Mouse (Mus musculus) ES-E14 (cell line): ENCODE measurements around the gene Colgalt2.

Experiments
- CHD2 ChIP-seq: IDR thresholded peaks from 2 replicates; pipeline ENCODE4 v1.6.1; 2014; ENCODE audit warnings: mild to moderate bottlenecking, low read depth, low read length, inconsistent platforms
- HCFC1 ChIP-seq: IDR thresholded peaks from 2 replicates; pipeline ENCODE4 v1.6.1; 2012; ENCODE audit warnings: low read length, inconsistent platforms, borderline replicate concordance; ENCODE audit not compliant: insufficient read depth
- MAFK ChIP-seq: IDR thresholded peaks from 2 replicates; pipeline ENCODE4 v1.6.1; 2014; ENCODE audit warnings: mild to moderate bottlenecking, low read depth, low read length, inconsistent platforms; ENCODE audit not compliant: insufficient read depth
- ZC3H11A ChIP-seq: IDR thresholded peaks from 2 replicates; pipeline ENCODE4 v1.6.1; 2012; ENCODE audit warnings: low read depth, mild to moderate bottlenecking, inconsistent platforms, low read length, borderline replicate concordance
- ZNF384 ChIP-seq: IDR thresholded peaks from 2 replicates; pipeline ENCODE4 v1.6.1; 2012; ENCODE audit warnings: low read depth, low read length, inconsistent platforms

- 0 out of 2 replicates have a peak, but pooled peaks have one; percentile 48 for TF ChIP-seq ZNF384
- TF ChIP-seq CHD2, result no peak
- TF ChIP-seq MAFK, result no peak
- TF ChIP-seq HCFC1, result no peak
- TF ChIP-seq ZC3H11A, result no peak
Measured at GRCm38 (mm10) chr1:152356721-152357120, 42.9 kb upstream of the Colgalt2 start.
